8 mouse cellular contexts compared by ENCODE assay signal in genomic region chr3:37896821-37897311, GRCm38 (mm10).
DNase-seq lines count a peak whose midpoint lies in the region; ATAC-seq lines count a peak whose summit lies in the region.

No protein-coding gene starts in this region.

- WGBS in lung, embryonic 15.5 days, result 4% methylated on average over 17 of the region's 17 CpGs
- WGBS in hindbrain, embryonic 15.5 days, result 1% methylated on average over 17 of the region's 17 CpGs
- WGBS in midbrain, embryonic 11.5 days, result under 1% methylated on average over 17 of the region's 17 CpGs

- H3K4me1 ChIP-seq in lung, embryonic 15.5 days, result peaks cover 25% of the 10 kb centered on the region
- H3K4me1 ChIP-seq in hindbrain, embryonic 15.5 days (replicated peaks), result no peaks in the 10 kb centered on the region; the same call in 1 of the 2 replicates
- peaks cover 5% of the 10 kb centered on the region for H3K4me1 ChIP-seq in midbrain, embryonic 11.5 days (ENCODE audit: control insufficient read depth, insufficient read depth, low read length)

- H3K4me2 ChIP-seq in lung, embryonic 15.5 days, result peak overlapping the region; percentile 49
- H3K4me2 ChIP-seq in hindbrain, embryonic 15.5 days, result peak overlapping the region; percentile 46
- H3K4me2 ChIP-seq in midbrain, embryonic 11.5 days, result peak overlapping the region; percentile 37

- no peaks in the 10 kb centered on the region for H3K36me3 ChIP-seq in lung, embryonic 15.5 days
- no peaks in the 10 kb centered on the region for H3K36me3 ChIP-seq in hindbrain, embryonic 15.5 days
- H3K36me3 ChIP-seq in midbrain, embryonic 11.5 days (ENCODE audit: control insufficient read depth, insufficient read depth, low read length), result no peaks in the 10 kb centered on the region

- H3K4me3 ChIP-seq in lung, embryonic 15.5 days, result peak overlapping the region; percentile 22; the same call in 1 of the 2 replicates
- no peak overlapping the region for H3K4me3 ChIP-seq in hindbrain, embryonic 15.5 days
- peak overlapping the region; percentile 10; the same call in 1 of the 2 replicates for H3K4me3 ChIP-seq in midbrain, embryonic 11.5 days (ENCODE audit: low read depth, low read length)

- peaks cover 3% of the 10 kb centered on the region; the same call in 1 of the 2 replicates for H3K9me3 ChIP-seq in lung, embryonic 15.5 days
- no peaks in the 10 kb centered on the region for H3K9me3 ChIP-seq in hindbrain, embryonic 15.5 days
- no peaks in the 10 kb centered on the region; the same call in 1 of the 2 replicates for H3K9me3 ChIP-seq in midbrain, embryonic 11.5 days (ENCODE audit: control insufficient read depth, low read length)

- peak overlapping the region; percentile 74 for H3K27ac ChIP-seq in lung, embryonic 15.5 days
- H3K27ac ChIP-seq in hindbrain, embryonic 15.5 days (replicated peaks), result peak overlapping the region; percentile 68
- H3K27ac ChIP-seq in midbrain, embryonic 11.5 days (ENCODE audit: low read depth, low read length), result peak overlapping the region; percentile 70

- H3K27me3 ChIP-seq in lung, embryonic 15.5 days, result no peaks in the 10 kb centered on the region
- H3K27me3 ChIP-seq in hindbrain, embryonic 15.5 days, result no peaks in the 10 kb centered on the region
- no peaks in the 10 kb centered on the region for H3K27me3 ChIP-seq in midbrain, embryonic 11.5 days (ENCODE audit: control insufficient read depth, insufficient read depth, low read length)

- DNase-seq in lung, adult 18-20 months, result no peak
- peak; percentile 23 to 50 for DNase-seq in gastrocnemius, adult 8-10 months (ENCODE audit: low spot score in 2 of 2)
- DNase-seq in left cerebral cortex, postnatal 10 days (ENCODE audit: extremely low spot score in 1 of 2, low spot score in 2 of 2), result peak; percentile 36 to 85
- DNase-seq in midbrain, embryonic 11.5 days (ENCODE audit: low spot score, missing footprints), result peak; percentile 97
- DNase-seq in testis, postnatal 10 days (ENCODE audit: low spot score), result peak; percentile 48
- DNase-seq in urinary bladder, postnatal 14 days (ENCODE audit: low spot score), result no peak

- peak overlapping the region; percentile 4; the same call in 1 of the 2 replicates for H3K9ac ChIP-seq in lung, embryonic 15.5 days
- H3K9ac ChIP-seq in hindbrain, embryonic 15.5 days, result no peak overlapping the region
- H3K9ac ChIP-seq in midbrain, embryonic 11.5 days (ENCODE audit: low read length), result no peak overlapping the region

- ATAC-seq in lung, embryonic 15.5 days (ENCODE audit: borderline replicate concordance, extremely low read depth, low FRiP score, low TSS enrichment), result peak; percentile 73; the same call in 1 of the 2 replicates
- ATAC-seq in hindbrain, embryonic 15.5 days (ENCODE audit: low FRiP score, low read depth), result peak; percentile 82
- peak; percentile 93 for ATAC-seq in midbrain, embryonic 11.5 days (ENCODE audit: low FRiP score)

- intact Hi-C loops in left cerebral cortex, postnatal 10 days (cut with DNase I), result no loop called here

Comparison
In these comparisons a context has a peak if more than half of its experiments do, and no peak if none do; other contexts are left out.
1. DNase-seq: peak in gastrocnemius, adult 8-10 months (2 of 2), left cerebral cortex, postnatal 10 days (2 of 2), midbrain, embryonic 11.5 days (single experiment) and testis, postnatal 10 days (single experiment); none in lung, adult 18-20 months (0 of 2) and urinary bladder, postnatal 14 days (single experiment).
2. Peak in every context shown above with its lines, with median percentiles within 50 percentile points of each other: ATAC-seq, H3K27ac ChIP-seq and H3K4me2 ChIP-seq.